ENCODE assay signal across 10 mouse cellular contexts in the genomic region with DNA sequence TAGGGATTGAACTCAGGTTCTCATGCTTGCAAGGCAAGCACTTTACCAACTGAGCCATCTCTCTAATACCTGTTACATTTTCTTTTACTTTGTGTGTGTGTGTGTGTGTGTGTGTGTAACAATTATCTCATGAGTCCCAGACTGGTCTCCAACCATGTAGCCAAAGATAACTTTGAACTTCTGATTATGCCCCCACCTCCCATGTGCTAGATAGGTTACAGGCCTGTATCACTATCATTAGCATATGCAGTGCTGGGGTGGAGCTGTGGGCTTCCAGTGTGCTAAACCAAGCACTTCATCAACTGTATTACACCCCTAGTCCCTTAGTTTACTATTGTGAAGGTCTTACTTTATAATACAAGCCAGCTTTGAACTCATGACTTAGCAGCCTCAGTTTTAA. TPM values are rescaled to one million over a fixed set of nuclear protein-coding genes. Genes with fewer than 3 reads are reported as not detected.
A peak's percentile ranks its signal among the peaks of the same experiment; 100 is the strongest.
DNase-seq lines count a peak whose midpoint lies in the region; ATAC-seq lines count a peak whose summit lies in the region.
"Had no signal": no experiment of that assay in that cellular context is flagged by ENCODE, and none has a peak within 500 bp of the region (broad histone marks: within the 10 kb centered on the region; RNA-seq: fewer than 3 reads in every experiment).

No protein-coding gene starts in this region.

- H3K4me2 ChIP-seq in forebrain, embryonic 16.5 days (ENCODE audit: low read length) = no peak overlapping the region
- peak overlapping the region; percentile 89 for H3K4me2 ChIP-seq in liver, embryonic 11.5 days
- H3K4me2 ChIP-seq in neural tube, embryonic 15.5 days = peak overlapping the region; percentile 94

- H3K36me3 ChIP-seq in forebrain, embryonic 10.5 days (replicated peaks) = peaks cover 60% of the 10 kb centered on the region
- peaks cover 18% of the 10 kb centered on the region for H3K36me3 ChIP-seq in forebrain, embryonic 16.5 days (ENCODE audit: control insufficient read depth, insufficient read depth)
- H3K36me3 ChIP-seq in liver, embryonic 11.5 days (ENCODE audit: control insufficient read depth, insufficient read depth, low read length) = peaks cover 27% of the 10 kb centered on the region
- H3K36me3 ChIP-seq in neural tube, embryonic 15.5 days = peaks cover 23% of the 10 kb centered on the region

- peaks cover 28% of the 10 kb centered on the region for H3K9me3 ChIP-seq in forebrain, embryonic 10.5 days
- peaks cover 10% of the 10 kb centered on the region for H3K9me3 ChIP-seq in forebrain, embryonic 16.5 days (ENCODE audit: control insufficient read depth, low read length)
- peaks cover 20% of the 10 kb centered on the region for H3K9me3 ChIP-seq in liver, embryonic 11.5 days (ENCODE audit: control insufficient read depth, low read length)
- H3K9me3 ChIP-seq in neural tube, embryonic 15.5 days (replicated peaks) = peaks cover 9% of the 10 kb centered on the region; the same call in 1 of the 2 replicates

- H3K9ac ChIP-seq in forebrain, embryonic 16.5 days (replicated peaks; ENCODE audit: low read depth, low read length) = no peak overlapping the region
- peak overlapping the region; percentile 91 for H3K9ac ChIP-seq in liver, embryonic 11.5 days (ENCODE audit: low read depth, low read length)
- no peak overlapping the region for H3K9ac ChIP-seq in neural tube, embryonic 15.5 days (replicated peaks)

- H3K4me1 ChIP-seq in forebrain, embryonic 10.5 days = peaks cover 15% of the 10 kb centered on the region
- H3K4me1 ChIP-seq in forebrain, embryonic 16.5 days (replicated peaks; ENCODE audit: control insufficient read depth, insufficient read depth, low read length) = peaks cover 18% of the 10 kb centered on the region
- H3K4me1 ChIP-seq in liver, embryonic 11.5 days (replicated peaks; ENCODE audit: control insufficient read depth, insufficient read depth, low read length) = peaks cover 7% of the 10 kb centered on the region
- peaks cover 25% of the 10 kb centered on the region for H3K4me1 ChIP-seq in neural tube, embryonic 15.5 days

- ATAC-seq in forebrain, embryonic 16.5 days = no peak
- ATAC-seq in liver, embryonic 11.5 days (replicated peaks; ENCODE audit: low FRiP score) = peak; percentile 88
- no peak for ATAC-seq in neural tube, embryonic 15.5 days (ENCODE audit: low FRiP score)
- no peak for ATAC-seq in inflammation-experienced regulatory T-cells, adult 6 months

- peak overlapping the region; percentile 99 for H3K4me3 ChIP-seq in forebrain, embryonic 10.5 days
- no peak overlapping the region for H3K4me3 ChIP-seq in forebrain, embryonic 16.5 days (replicated peaks; ENCODE audit: low read length)
- H3K4me3 ChIP-seq in liver, embryonic 11.5 days (ENCODE audit: low read depth, low read length) = peak overlapping the region; percentile 88
- H3K4me3 ChIP-seq in neural tube, embryonic 15.5 days (replicated peaks) = peak overlapping the region; percentile 99

- DNase-seq in forebrain, embryonic 10.5 days (ENCODE audit: extremely low spot score, low spot score) = no peak
- peak; percentile 2 for DNase-seq in spleen, adult 12 weeks (ENCODE audit: low spot score)
- DNase-seq in spleen, adult 18-20 months = no peak
- DNase-seq in liver, embryonic 11.5 days (ENCODE audit: low spot score) = no peak
- DNase-seq in kidney, postnatal 4 days = no peak
- DNase-seq: adrenal gland, postnatal 14 days; kidney, postnatal 10 days had no signal

- H3K27me3 ChIP-seq in forebrain, embryonic 10.5 days (ENCODE audit: poor library complexity, severe bottlenecking) = no peaks in the 10 kb centered on the region
- H3K27me3 ChIP-seq in forebrain, embryonic 16.5 days (replicated peaks; ENCODE audit: control insufficient read depth, insufficient read depth, low read length) = no peaks in the 10 kb centered on the region
- no peaks in the 10 kb centered on the region for H3K27me3 ChIP-seq in liver, embryonic 11.5 days (replicated peaks; ENCODE audit: control insufficient read depth, insufficient read depth, low read length)
- H3K27me3 ChIP-seq in neural tube, embryonic 15.5 days (replicated peaks) = no peaks in the 10 kb centered on the region

- no peak overlapping the region for H3K27ac ChIP-seq in forebrain, embryonic 10.5 days
- no peak overlapping the region for H3K27ac ChIP-seq in forebrain, embryonic 16.5 days (ENCODE audit: low read length)
- peak overlapping the region; percentile 88 for H3K27ac ChIP-seq in liver, embryonic 11.5 days (ENCODE audit: low read depth, low read length)
- no peak overlapping the region for H3K27ac ChIP-seq in neural tube, embryonic 15.5 days (replicated peaks)

RNA-seq across cellular contexts. Expression of a gene that starts 1.8 kb away (rescaled TPM):
- 55.4 and 56.6 TPM in 2 replicates for polyA plus RNA-seq in forebrain, embryonic 10.5 days (2016; fragmentation: Nextera tagmentation; extraction: Ambion mirVana)
- 29.6 TPM in 2 replicates for polyA plus RNA-seq in forebrain, embryonic 16.5 days (2015; fragmentation: Nextera tagmentation; extraction: Ambion mirVana)
- polyA plus RNA-seq in liver, embryonic 11.5 days (2014; fragmentation: Nextera tagmentation; extraction: Ambion mirVana) = 73.4 and 88.3 TPM in 2 replicates
- polyA plus RNA-seq in neural tube, embryonic 15.5 days (2015; fragmentation: Nextera tagmentation; extraction: Ambion mirVana) = 20.2 and 23.1 TPM in 2 replicates
- polyA plus RNA-seq in inflammation-experienced regulatory T-cells, adult 6 months (2017; shearing (Covaris generic)) = 10 to 100 TPM; 13.7 to 30.8 (median 27.1) TPM

RNA-seq across cellular contexts. Expression of a gene that starts 57.8 kb away (rescaled TPM):
- polyA plus RNA-seq in forebrain, embryonic 10.5 days (2016; fragmentation: Nextera tagmentation; extraction: Ambion mirVana) = 63.0 and 66.1 TPM in 2 replicates
- 54.1 and 61.4 TPM in 2 replicates for polyA plus RNA-seq in forebrain, embryonic 16.5 days (2015; fragmentation: Nextera tagmentation; extraction: Ambion mirVana)
- 58.6 and 62.8 TPM in 2 replicates for polyA plus RNA-seq in liver, embryonic 11.5 days (2014; fragmentation: Nextera tagmentation; extraction: Ambion mirVana)
- polyA plus RNA-seq in neural tube, embryonic 15.5 days (2015; fragmentation: Nextera tagmentation; extraction: Ambion mirVana) = 53.5 and 54.6 TPM in 2 replicates
- 10 to 100 TPM; 70.0 to 79.5 (median 70.1) TPM for polyA plus RNA-seq in inflammation-experienced regulatory T-cells, adult 6 months (2017; shearing (Covaris generic))

RNA-seq across cellular contexts. Expression of a gene that starts 58.2 kb away (rescaled TPM):
- 76.2 and 78.4 TPM in 2 replicates for polyA plus RNA-seq in forebrain, embryonic 10.5 days (2016; fragmentation: Nextera tagmentation; extraction: Ambion mirVana)
- 65.8 and 68.1 TPM in 2 replicates for polyA plus RNA-seq in forebrain, embryonic 16.5 days (2015; fragmentation: Nextera tagmentation; extraction: Ambion mirVana)
- 44.0 and 45.0 TPM in 2 replicates for polyA plus RNA-seq in liver, embryonic 11.5 days (2014; fragmentation: Nextera tagmentation; extraction: Ambion mirVana)
- 47.2 and 48.4 TPM in 2 replicates for polyA plus RNA-seq in neural tube, embryonic 15.5 days (2015; fragmentation: Nextera tagmentation; extraction: Ambion mirVana)
- polyA plus RNA-seq in inflammation-experienced regulatory T-cells, adult 6 months (2017; shearing (Covaris generic)) = 10 to 100 TPM; 39.2 to 58.9 (median 57.3) TPM
